Mouse (Mus musculus): ENCODE measurements around the gene Lyzl4.

- TF ChIP-seq GATA1 (IDR thresholded peaks at IDR 0.05; ENCODE audit: low read length) = no peak
- no peak for TF ChIP-seq TAL1 (IDR thresholded peaks at IDR 0.05; ENCODE audit: low read length)
Observed at GRCm38 (mm10) chr9:121623235-121623634, 18.7 kb downstream of the Lyzl4 start.

Measured in erythroblast, embryonic 14.5 days (primary cell).